Mouse (Mus musculus) forelimb bud, embryonic 11.5 days (tissue): Measurements from ENCODE around the gene 2010111I01Rik.

Source experiments
- DNase-seq: peaks from one replicate; pipeline ENCODE4 v3.0.0-alpha.2; 2012; ENCODE audit warnings: low read depth, low spot score

The 2010111I01Rik gene

GRCm38 (mm10) chr13:63258671-63259070 lies 294.0 kb downstream of the 2010111I01Rik start:
- DNase-seq, result no peak

GRCm38 (mm10) chr13:63260133-63260532 lies 295.4 kb downstream of the 2010111I01Rik start:
- DNase-seq, result no peak

DNA sequence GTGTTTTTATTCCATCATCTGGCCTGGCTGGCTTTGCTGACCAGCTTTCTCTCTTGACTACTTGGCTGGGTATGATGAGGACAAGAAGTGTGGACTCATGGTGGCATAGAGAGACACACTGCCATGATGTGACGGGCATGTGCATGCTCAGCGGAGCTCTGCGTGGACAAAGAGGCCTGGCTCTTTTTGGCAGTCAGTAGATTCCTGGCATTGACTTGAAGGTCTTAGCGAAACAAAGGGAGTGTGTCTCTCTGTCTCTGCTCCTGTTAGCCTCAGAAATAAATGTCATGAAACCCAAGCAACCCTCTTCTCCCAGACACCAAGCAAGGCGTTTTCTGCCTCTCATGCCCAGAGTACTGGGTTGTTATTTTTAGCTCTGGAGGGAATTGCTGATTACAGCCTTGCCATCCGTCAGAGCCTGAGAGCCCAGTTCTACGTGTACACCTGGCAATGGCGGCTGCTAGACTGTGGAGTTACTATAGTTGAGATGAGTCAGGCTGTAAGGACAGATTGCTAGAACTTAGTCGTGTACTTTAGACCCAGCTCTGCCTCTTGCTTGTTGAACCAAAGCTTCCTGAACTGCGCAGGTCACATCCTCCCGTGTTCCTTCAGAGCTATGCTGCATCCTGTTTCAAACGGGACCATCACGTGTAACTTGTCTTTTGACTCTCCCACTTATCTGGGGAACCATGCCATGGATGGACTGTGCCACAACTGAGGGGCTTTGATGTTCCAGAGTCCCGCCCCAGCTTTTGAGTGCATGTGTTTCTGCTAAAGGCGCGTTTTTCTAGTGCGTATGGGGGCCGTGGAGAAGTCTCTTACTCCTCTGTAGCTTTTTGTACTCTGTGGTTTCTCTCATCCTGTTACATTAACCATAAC lies 296.3 kb downstream of the 2010111I01Rik start:
- no peak for DNase-seq

GRCm38 (mm10) chr13:63261676-63262075 lies 297.0 kb downstream of the 2010111I01Rik start:
- DNase-seq, result no peak

- no peak for DNase-seq
These were observed 297.7 kb downstream of the 2010111I01Rik start for GRCm38 (mm10) chr13:63262168-63262957.

GRCm38 (mm10) chr13:63268371-63268770 lies 303.7 kb downstream of the 2010111I01Rik start:
- DNase-seq, result no peak

DNA sequence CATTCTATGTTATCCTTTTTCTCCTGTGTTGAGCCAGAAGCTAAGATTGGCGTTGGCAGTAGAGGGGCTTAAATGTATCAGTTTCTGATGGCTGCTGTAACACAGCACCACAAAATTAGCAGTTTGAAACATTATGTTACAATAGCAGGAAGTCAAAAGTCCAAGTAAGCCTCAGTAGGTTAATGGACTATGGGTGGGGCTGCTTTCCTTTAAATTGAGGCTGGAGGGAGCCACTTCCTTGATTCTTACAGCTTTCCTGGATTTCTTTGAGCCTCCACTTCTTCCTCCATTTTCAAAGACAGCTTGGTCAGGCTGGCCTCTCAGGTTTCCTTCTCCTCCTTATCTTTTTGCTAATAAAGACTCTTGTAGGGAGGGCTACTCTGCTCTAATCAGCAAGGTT lies 304.1 kb downstream of the 2010111I01Rik start:
- DNase-seq, result no peak

DNA sequence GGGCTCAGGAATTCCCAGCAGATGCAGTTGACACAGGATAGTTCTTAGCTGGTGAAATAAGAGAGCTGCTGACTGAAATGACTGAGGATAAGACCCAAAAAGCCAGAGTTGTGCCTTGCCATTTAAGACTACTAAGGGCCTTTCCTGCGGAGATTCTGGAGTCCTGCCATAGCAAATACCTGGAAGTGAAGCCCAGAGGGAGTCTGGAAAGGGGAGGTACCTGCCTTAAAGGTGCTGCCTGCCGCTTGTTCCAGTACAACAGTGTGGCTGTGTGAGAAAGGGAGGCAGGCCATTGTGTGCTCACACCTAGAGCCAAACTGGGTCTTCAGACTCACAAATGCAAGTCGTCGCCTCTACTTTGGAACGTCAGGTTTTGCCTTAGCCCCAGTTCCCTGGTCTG lies 305.5 kb downstream of the 2010111I01Rik start:
- no peak for DNase-seq

DNA sequence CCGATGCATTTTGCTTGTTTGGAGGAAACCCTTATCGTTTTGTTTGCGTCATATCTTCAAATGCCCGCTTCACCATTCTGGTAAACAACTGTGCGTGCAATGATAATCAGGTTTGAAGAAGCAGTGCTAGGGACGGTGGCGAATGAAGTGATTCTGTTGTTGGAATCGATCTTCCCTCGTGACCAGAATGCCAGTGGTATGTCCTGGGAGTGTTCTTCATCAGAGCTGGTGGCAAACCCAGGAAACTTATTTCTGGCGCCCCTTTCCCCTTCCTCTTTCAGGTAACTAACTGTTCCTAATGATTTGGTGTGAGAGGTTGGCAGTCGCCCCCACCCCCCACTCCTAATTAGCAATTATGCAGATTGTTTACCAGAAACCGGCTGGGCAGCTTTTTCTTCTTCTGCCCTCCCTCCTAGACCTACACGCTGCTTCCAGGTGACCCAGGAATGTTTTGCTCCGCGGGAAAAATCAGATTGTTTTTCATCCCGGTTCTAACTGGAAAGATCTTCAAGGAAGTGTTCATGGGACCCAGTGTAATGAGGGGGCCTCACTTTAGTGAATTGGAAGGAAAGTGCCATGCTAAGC lies 307.4 kb downstream of the 2010111I01Rik start:
- DNase-seq, result no peak

DNA sequence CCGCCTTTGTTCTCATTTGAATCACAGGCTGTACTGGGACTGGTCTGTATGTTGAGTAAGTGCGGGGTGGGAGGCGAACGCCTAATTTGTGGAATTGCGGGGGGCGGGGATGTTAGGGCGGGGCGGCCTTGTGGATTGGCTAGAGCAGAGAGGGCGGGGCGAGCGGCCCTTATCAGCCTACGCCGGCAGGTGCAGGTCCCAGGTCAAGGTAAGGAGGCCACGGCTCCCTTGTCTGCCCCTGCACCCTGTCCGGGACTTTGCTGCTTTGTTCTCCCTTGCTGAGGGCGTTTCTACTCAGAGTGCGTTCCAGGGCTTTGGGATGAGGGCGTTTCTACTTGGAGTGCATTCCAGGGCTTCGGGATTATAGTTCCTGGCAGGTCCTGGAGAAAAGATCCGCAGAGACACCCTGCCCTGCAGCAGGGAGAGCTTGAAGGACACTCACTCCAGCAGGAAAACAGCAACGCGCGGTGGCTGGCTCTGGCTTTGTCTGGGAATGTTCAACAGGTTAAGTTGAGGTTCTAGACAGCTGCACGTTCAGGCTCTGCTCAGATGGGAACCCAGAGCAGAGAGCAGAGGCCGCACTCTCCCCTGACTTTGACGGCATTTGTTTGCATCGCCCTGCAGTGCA lies 308.0 kb downstream of the 2010111I01Rik start:
- DNase-seq, result peak; percentile 60

DNA sequence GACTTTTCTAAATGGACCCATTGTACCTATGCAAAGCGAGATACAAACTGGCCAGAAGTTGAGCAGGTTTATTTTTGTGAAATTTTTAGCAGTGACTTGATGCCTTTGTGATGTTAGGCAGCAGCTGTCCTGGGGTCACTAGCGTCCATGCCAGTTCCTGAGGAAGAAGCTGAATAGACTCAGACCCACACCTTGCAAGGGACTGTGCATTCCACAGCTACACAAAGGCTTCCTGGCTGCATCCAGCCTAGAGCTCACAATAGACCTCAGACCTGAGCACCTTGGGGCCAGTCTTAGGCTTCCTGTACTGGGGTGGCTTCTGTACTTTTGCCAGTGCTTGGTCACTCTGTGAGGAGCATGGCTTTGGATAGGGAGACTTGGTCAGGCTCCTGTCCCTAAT lies 309.2 kb downstream of the 2010111I01Rik start:
- no peak for DNase-seq

DNA sequence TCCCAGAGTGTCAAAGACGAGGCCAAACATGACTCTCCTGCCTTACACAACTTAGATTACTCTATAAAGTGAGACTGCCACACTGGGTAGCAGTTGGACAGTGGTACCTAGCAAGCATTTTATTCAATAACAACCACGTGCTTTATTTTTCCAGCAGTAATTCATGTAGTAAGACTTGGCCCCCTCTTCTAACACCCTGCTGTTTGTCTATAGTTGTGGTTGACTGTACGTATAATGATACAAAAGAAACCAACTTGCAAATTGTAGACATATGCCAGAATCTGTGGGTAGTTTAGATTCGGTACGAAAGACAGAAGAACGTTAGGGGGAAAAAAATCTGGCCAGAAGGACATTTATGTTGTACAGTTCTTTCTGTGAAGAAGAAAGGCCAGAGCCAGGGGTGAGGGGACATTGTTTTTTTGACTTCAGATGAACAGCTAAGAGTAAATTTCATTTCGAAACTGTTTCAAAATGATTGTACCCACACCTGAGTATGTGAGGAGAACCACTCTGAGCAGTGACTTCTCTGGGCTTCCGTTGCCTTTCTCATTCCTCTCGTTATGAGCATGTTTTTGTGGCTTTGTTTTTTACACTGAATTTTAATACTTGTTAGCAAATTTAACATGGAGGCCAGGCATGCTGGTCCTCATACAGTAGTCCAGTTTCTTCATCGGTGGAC lies 309.9 kb downstream of the 2010111I01Rik start:
- no peak for DNase-seq

GRCm38 (mm10) chr13:63276389-63276788 lies 311.7 kb downstream of the 2010111I01Rik start:
- no peak for DNase-seq

DNA sequence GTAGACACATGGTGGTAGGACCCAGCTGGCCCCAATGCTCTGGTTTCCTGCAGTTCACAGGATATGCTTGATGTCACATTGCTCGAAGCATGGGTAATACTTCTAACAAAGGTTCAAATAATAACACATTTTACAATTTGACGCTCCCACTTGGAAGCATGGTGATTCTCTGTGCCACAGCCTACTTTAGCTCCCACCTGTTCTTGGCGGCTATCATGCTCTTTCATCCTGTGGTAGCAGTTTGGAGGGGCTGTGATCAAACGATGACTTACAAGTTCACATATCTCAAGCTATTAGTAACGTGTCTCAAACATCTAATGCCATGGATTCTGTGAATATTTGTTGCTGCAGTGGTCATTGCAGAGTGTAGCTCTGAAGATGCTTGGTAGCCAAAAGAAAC lies 312.6 kb downstream of the 2010111I01Rik start:
- no peak for DNase-seq

DNA sequence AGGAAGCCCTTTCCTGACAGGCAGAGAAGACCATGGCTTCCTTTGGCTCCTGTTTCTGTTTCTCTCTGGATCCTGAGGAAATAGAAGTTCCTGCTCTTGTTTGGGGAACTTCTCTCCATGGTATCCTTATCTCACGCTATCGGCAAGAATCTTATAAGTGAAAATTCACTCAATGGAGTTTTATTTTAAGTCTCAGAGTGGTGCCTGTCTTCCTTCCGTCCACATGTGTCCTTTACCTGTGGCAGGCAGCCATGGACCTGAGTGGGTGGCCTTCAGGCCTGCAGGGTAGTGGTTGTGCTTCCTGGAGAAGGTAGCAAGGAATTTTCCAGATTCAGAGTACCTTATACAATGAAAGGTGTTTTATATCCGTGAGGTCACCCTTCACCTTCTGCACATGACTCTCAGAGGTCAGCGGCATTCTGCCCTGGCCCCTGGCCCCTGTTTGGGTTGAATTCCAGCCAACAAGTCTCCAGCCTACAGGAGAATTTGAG lies 313.5 kb downstream of the 2010111I01Rik start:
- DNase-seq, result no peak

DNA sequence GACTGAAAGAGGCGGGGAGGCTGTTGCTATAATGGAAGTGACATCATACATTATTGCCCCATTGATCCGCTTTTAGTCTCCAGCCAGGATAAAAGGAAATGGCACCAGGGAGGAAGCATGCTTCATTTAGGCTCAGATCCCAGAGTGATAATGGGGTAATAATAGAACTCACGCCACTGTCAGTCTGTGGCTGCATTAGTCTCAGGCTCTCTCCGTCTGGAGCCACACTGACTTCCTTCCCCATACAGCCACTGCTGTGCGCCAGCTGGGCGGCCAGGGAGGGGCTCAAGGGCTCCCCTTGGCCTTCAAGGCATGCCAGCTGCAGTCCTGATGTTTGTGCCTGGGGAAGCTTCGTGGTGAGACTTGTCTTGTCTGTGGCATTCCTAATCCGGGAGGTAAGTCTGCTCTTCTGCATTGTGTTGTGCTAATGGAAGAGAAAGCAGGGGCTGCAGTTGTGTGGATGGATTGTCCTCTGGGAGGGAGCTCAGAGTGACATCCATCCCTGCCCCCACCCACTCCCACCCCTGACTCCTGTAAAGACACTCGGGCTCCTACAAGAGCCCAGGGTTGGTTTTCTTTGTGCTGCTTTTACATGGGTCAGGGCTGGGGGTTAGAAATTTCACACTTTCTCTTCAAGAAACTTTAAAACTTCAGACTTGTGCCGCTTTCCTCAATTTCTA lies 314.2 kb downstream of the 2010111I01Rik start:
- DNase-seq, result no peak

DNA sequence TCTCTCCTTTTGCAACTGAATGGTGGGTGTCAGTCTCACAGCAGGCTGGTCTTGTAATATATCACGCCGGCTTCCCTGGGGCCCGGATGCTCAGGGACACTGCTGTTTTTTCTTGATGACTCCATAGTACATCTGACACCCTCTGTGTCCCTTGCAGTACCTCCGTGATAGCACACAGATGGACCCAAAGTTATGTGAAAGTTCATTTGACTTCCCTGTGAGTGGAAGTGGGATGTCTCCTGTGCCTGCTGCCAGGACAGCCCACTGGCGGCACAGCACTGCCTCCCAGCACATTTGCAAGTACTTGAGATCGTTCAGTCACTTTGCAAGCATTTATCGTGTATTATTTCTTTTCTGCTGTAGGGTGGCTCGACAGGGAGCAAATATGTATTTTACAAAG lies 315.1 kb downstream of the 2010111I01Rik start:
- no peak for DNase-seq

GRCm38 (mm10) chr13:63280344-63280743 lies 315.7 kb downstream of the 2010111I01Rik start:
- no peak for DNase-seq

GRCm38 (mm10) chr13:63281206-63281605 lies 316.5 kb downstream of the 2010111I01Rik start:
- DNase-seq, result no peak

GRCm38 (mm10) chr13:63283236-63283635 lies 318.5 kb downstream of the 2010111I01Rik start:
- no peak for DNase-seq
